Mouse (Mus musculus): ENCODE measurements at regions not wholly inside any gene's neighbourhood (a gene's known extent, or its start where the extent isn't known, plus 50 kb on each side); places are given as distances from the start of the nearest gene placed in this dataset.

DNA sequence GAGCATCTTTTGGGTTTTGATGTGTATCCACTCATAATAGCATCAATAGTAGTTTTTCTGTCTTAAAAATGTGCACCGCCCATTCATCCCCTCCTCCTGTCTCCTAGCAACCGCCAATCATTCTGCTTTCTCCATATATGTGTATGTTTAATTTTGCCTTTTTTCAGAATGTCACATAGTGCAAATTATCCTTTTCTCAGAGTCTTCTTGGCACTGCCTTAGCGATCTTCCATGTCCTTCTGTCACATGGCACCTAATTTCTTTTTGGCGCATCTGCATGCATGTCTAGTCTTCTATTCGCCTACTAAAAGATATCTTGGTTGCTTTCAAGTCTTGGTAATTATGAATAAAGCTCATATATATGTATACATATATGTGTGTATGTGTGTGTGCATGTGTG is 573.0 kb downstream of the Gm19410 start:
- Histone ChIP-seq H3K27me3 (no peaks in the 10 kb centered on the region), H3K27ac (no peak overlapping the region), H3K36me3 (no peaks in the 10 kb centered on the region), H3K4me2 (no peak overlapping the region), H3K4me1 (no peaks in the 10 kb centered on the region), H3K9ac (no peak overlapping the region), H3K4me3 (no peak overlapping the region), H3K9me3 (no peaks in the 10 kb centered on the region)
- no peak for ATAC-seq (ENCODE audit: borderline replicate concordance, extremely low read depth, low FRiP score, low TSS enrichment)
- 80% methylated on average over 5 of the region's 5 CpGs for WGBS

DNA sequence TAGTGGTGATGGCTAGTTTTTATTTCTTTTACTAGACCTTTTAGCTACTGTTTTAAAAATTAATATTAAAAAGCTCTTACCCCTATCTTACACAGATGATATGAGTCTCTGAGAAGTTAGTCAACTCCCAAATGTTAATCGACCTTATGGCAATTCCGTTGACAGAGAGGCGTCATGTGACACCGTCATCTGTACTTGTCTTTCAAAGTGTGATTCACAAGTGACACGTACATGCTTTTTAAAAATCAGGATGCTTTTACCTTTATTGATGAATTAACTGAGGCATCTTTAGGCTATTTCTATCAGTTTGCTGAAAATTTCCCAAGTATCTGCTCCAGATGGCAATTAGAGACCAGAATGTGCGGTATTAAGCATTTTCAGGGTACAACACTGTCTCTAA is 573.9 kb downstream of the Gm19410 start:
- H3K4me3 ChIP-seq: no peak overlapping the region
- no peak overlapping the region for H3K9ac ChIP-seq
- H3K4me2 ChIP-seq: no peak overlapping the region
- ATAC-seq (ENCODE audit: borderline replicate concordance, extremely low read depth, low FRiP score, low TSS enrichment): no peak
- H3K9me3 ChIP-seq: no peaks in the 10 kb centered on the region
- WGBS: 85% methylated on average over 6 of the region's 6 CpGs
- no peak overlapping the region for H3K27ac ChIP-seq
- no peaks in the 10 kb centered on the region for H3K36me3 ChIP-seq
- H3K4me1 ChIP-seq: no peaks in the 10 kb centered on the region
- H3K27me3 ChIP-seq: no peaks in the 10 kb centered on the region

DNA sequence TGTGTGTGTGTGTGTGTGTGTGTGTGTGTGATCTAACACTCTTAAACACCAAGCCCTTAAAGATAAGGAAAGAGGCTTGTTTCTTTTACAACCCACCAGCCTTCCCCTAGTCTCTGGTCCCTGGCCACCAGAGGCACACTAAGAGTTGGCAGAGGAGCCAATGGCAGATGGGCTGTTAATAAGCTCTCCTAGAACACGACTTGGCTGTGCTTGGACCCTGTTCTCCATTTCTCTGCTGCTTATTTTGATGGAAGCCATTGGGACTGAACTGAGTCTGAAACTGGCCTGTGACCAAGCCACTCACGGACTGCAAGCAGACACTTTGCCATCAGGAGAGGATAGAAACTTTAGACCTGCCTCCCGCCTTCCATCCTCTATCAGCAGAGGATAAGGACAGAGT is 574.9 kb downstream of the Gm19410 start:
- H3K27ac ChIP-seq: no peak overlapping the region
- H3K9ac ChIP-seq: no peak overlapping the region
- no peak for ATAC-seq (ENCODE audit: borderline replicate concordance, extremely low read depth, low FRiP score, low TSS enrichment)
- no peaks in the 10 kb centered on the region for H3K27me3 ChIP-seq
- no peaks in the 10 kb centered on the region for H3K9me3 ChIP-seq
- H3K4me3 ChIP-seq: no peak overlapping the region
- 68% methylated on average over 3 of the region's 3 CpGs for WGBS
- no peak overlapping the region for H3K4me2 ChIP-seq
- H3K36me3 ChIP-seq: no peaks in the 10 kb centered on the region
- no peaks in the 10 kb centered on the region for H3K4me1 ChIP-seq

DNA sequence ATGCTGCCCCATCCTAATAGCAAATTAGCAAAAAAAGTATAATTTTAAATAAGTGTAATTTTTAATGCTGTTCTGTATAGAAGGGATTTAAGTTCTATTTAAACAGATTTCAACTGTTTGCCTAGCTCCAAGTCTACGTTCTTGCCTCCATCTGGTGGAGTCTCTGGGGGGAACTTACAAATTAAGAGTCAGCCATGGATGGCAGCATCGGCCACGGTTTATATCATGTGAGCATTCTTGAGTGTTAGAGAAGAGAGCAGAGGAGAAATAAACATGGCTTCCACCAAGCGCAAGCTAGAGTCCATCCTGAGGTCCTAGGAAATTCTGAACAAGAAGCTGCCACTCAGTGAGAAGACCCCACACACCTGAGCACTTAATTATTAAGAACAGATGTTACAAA is 576.4 kb downstream of the Gm19410 start:
- Histone ChIP-seq H3K9ac (no peak overlapping the region), H3K4me2 (no peak overlapping the region), H3K9me3 (no peaks in the 10 kb centered on the region), H3K36me3 (no peaks in the 10 kb centered on the region), H3K27me3 (no peaks in the 10 kb centered on the region), H3K4me3 (no peak overlapping the region), H3K27ac (no peak overlapping the region), H3K4me1 (no peaks in the 10 kb centered on the region)
- 64% methylated on average over 4 of the region's 4 CpGs for WGBS
- ATAC-seq (ENCODE audit: borderline replicate concordance, extremely low read depth, low FRiP score, low TSS enrichment): no peak

DNA sequence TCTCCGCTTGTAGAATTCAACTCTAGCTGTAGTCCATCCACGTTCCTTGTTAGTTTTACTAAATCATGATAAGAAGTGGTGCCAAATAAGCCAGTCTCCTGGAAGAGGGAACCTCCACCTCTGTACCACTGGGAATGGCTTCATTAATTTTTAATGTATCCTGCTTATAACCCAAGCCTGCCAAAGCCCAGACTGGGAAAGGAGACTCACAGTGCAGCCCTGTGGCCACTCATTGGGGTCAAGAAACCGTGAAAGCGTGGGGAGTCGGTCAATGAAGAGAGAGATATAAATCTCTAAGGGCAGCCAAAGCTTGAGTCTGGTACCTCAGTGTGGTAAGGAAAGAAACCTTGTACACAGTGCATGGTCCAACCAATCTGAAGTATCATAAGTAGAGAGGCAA is 577.1 kb downstream of the Gm19410 start:
- Histone ChIP-seq H3K27ac (no peak overlapping the region), H3K4me3 (no peak overlapping the region), H3K36me3 (no peaks in the 10 kb centered on the region), H3K27me3 (no peaks in the 10 kb centered on the region), H3K9ac (no peak overlapping the region), H3K4me1 (no peaks in the 10 kb centered on the region), H3K4me2 (no peak overlapping the region), H3K9me3 (no peaks in the 10 kb centered on the region)
- WGBS: 59% methylated on average over 5 of the region's 5 CpGs
- ATAC-seq (ENCODE audit: borderline replicate concordance, extremely low read depth, low FRiP score, low TSS enrichment): no peak

DNA sequence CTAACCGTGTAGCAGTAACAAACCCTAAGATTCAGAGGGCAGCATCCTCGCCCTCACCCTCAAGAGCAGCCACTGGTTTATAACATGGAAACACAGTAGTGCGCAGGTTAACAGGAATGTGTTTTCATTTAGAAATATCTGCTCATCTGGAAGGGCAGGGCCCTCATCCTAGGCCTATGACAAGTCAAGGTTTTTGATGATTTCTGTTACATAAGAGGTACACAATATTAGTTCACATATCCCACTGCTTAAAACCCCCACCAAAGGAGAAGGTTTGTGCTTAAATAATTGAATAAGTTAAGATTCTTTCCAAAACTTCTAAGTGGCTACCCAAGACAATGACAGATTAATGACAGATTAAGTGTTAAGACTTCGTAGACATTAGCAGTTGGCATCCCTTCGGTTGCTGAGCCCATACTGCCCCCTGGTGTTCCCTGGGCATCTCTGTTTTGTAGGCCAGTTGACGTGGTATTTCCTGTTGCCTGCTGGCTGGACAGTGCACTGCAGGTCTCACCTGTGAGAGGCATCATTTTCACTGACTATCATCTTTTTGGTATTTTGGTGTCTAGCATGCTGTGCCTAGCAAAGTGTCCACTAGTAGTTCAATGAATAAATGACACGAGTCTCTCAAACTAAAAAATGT is 581.2 kb downstream of the Gm19410 start:
- H3K27ac ChIP-seq: no peak overlapping the region
- WGBS: 43% methylated on average over 7 of the region's 7 CpGs
- peak; percentile 49; the same call in 1 of the 2 replicates for ATAC-seq (ENCODE audit: borderline replicate concordance, extremely low read depth, low FRiP score, low TSS enrichment)
- no peaks in the 10 kb centered on the region for H3K9me3 ChIP-seq
- H3K36me3 ChIP-seq: no peaks in the 10 kb centered on the region
- no peaks in the 10 kb centered on the region for H3K4me1 ChIP-seq
- H3K9ac ChIP-seq: no peak overlapping the region
- no peak overlapping the region for H3K4me2 ChIP-seq
- H3K27me3 ChIP-seq: no peaks in the 10 kb centered on the region
- no peak overlapping the region for H3K4me3 ChIP-seq

DNA sequence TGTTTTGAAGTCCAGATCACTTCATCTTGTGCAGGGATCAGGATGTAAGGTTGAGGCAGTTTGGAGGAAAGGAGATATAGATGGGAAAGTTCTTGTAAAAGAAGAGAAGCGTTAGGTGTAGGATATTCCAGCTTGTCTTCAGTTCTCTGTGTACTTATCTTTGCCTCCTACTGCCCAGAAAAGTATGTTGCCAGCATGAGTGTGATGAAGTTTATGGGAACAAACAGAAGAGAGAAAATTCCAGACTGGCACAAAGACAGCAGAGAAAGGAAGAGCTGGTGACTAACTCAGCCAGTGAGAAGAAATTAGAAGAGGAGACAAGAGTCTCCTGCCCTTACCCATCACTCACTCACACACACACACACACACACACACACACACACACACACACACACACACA is 582.5 kb downstream of the Gm19410 start:
- H3K4me1 ChIP-seq: no peaks in the 10 kb centered on the region
- H3K27me3 ChIP-seq: no peaks in the 10 kb centered on the region
- H3K36me3 ChIP-seq: no peaks in the 10 kb centered on the region
- no peaks in the 10 kb centered on the region for H3K9me3 ChIP-seq
- H3K4me2 ChIP-seq: no peak overlapping the region
- ATAC-seq (ENCODE audit: borderline replicate concordance, extremely low read depth, low FRiP score, low TSS enrichment): no peak
- no peak overlapping the region for H3K27ac ChIP-seq
- H3K9ac ChIP-seq: no peak overlapping the region
- WGBS: 85% methylated on average over 1 of the region's 1 CpGs
- H3K4me3 ChIP-seq: no peak overlapping the region

DNA sequence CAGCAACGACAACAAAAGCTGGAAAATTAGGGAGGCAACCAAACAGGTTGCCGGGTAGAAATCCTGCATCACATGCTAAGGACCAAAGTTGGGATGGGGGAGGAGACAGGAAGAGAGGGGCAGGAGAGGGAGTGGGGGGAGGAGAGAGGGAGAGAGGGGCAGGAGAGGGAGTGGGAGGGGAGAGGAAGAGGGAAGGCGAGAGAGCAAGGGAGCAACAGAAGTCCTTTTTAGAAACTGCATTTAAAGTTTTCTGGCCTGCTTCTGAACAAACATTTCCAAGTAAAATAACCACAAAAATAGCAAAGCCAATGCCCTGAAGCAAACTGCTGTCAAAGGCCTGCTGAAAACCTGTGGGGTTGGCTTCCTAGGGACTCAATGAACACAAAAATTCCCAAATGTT is 589.3 kb downstream of the Gm19410 start:
- 26% methylated on average over 3 of the region's 3 CpGs for WGBS
- H3K27ac ChIP-seq: peak overlapping the region; percentile 56

DNA sequence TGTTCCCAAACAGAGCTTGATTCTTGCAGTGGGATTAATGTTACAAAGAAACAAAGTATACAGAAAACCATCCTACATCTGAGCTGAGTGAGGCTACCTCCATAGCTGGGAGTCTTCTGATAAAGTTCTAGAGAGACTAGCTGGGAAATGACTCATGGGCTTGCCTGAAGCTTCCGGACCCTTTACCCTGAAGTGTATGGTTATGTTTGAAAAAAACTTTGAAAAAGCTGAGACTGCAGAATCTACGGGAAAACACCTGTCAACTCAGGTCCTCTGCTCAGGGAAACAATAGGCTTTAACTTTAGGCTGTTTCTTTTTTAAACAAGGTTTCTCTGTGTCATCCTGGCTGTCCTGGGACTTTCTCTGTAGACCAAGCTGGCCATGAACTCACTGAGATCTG is 593.4 kb downstream of the Gm19410 start:
- Histone ChIP-seq H3K27ac (no peak overlapping the region), H3K4me1 (0 out of 2 replicates have a peak, but pooled peaks cover 2% of the 10 kb centered on the region), H3K9ac (no peak overlapping the region), H3K4me2 (no peak overlapping the region), H3K27me3 (no peaks in the 10 kb centered on the region), H3K9me3 (no peaks in the 10 kb centered on the region), H3K4me3 (no peak overlapping the region), H3K36me3 (no peaks in the 10 kb centered on the region)
- ATAC-seq (ENCODE audit: borderline replicate concordance, extremely low read depth, low FRiP score, low TSS enrichment): no peak
- 77% methylated on average over 2 of the region's 2 CpGs for WGBS

More for the DNA sequence above, 589.3 kb downstream of the Gm19410 start:
- H3K9ac ChIP-seq: no peak overlapping the region
- H3K4me2 ChIP-seq: no peak overlapping the region
- no peaks in the 10 kb centered on the region for H3K36me3 ChIP-seq
- ATAC-seq (ENCODE audit: borderline replicate concordance, extremely low read depth, low FRiP score, low TSS enrichment): no peak
- no peak overlapping the region for H3K4me3 ChIP-seq
- 0 out of 2 replicates have a peak, but pooled peaks cover 2% of the 10 kb centered on the region for H3K4me1 ChIP-seq
- no peaks in the 10 kb centered on the region for H3K27me3 ChIP-seq
- no peaks in the 10 kb centered on the region for H3K9me3 ChIP-seq

DNA sequence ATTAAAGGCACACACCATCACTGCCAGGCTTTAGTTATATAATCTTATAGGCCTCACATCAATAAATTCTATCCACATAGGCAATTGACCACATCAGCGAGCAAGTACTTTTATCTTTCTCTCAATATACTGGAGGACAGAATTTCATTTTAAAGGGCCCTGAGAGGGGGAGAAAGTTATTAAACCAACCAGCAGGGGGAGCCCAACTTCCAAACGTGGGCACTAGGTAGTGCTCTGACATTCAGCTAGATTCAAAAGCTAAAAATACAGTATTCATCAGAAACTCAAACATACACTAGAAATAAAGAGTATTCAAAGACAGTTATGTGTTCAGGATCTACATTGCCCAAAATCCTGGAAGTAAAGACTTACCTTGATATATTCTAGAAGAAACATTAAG is 595.7 kb downstream of the Gm19410 start:
- no peaks in the 10 kb centered on the region for H3K9me3 ChIP-seq
- no peak overlapping the region for H3K4me3 ChIP-seq
- 2% methylated on average over 2 of the region's 2 CpGs for WGBS
- H3K9ac ChIP-seq: no peak overlapping the region
- no peaks in the 10 kb centered on the region for H3K36me3 ChIP-seq
- no peak overlapping the region for H3K4me2 ChIP-seq
- H3K27ac ChIP-seq: no peak overlapping the region
- ATAC-seq (ENCODE audit: borderline replicate concordance, extremely low read depth, low FRiP score, low TSS enrichment): peak; percentile 62; the same call in 1 of the 2 replicates
- no peaks in the 10 kb centered on the region for H3K4me1 ChIP-seq
- H3K27me3 ChIP-seq: no peaks in the 10 kb centered on the region

DNA sequence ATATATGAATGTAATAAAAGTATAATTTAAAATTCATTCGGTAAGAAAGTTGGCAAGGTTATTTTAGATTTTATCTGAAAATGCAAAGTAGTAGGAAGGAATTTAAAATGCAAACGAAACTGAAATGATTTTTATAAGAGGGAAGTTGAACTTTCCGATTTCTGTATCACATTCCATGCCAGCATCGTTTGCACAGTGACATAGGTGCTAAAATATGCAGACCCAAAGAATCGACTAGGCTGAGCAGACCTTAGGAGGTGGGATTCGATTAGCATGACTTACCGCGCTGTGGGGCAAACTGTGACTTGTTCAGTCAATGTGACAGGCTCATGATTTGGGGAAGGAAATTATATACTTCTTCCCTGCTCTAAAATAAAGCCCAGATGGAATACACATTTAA is 596.2 kb downstream of the Gm19410 start:
- 33% methylated on average over 8 of the region's 8 CpGs for WGBS
- ATAC-seq (ENCODE audit: borderline replicate concordance, extremely low read depth, low FRiP score, low TSS enrichment): no peak
- no peak overlapping the region for H3K9ac ChIP-seq
- no peak overlapping the region for H3K4me3 ChIP-seq
- no peaks in the 10 kb centered on the region for H3K27me3 ChIP-seq
- no peak overlapping the region for H3K27ac ChIP-seq
- H3K4me1 ChIP-seq: no peaks in the 10 kb centered on the region
- H3K4me2 ChIP-seq: no peak overlapping the region
- H3K9me3 ChIP-seq: no peaks in the 10 kb centered on the region
- no peaks in the 10 kb centered on the region for H3K36me3 ChIP-seq

DNA sequence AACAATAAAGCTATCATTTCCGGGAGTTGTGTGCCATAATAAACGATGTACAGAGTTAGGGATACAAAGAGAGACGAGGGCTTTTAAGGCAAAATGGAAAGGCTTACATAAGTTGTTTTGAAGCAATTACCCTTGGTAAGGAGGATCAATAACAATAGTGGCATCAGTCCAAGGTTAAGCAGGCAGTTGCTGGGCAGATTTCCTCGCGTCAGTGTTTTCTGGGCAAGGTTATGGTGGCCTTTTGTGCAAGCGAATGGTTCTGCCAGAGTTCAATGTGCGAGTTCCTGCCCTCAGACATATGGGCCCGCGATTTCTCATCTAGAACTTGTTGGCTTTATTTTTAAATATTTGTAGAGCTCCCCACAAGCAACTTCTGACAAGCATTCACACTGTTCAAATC is 597.7 kb downstream of the Gm19410 start:
- Histone ChIP-seq H3K4me2 (no peak overlapping the region), H3K9ac (no peak overlapping the region), H3K36me3 (no peaks in the 10 kb centered on the region), H3K27me3 (no peaks in the 10 kb centered on the region), H3K9me3 (no peaks in the 10 kb centered on the region), H3K4me3 (no peak overlapping the region), H3K27ac (no peak overlapping the region), H3K4me1 (no peaks in the 10 kb centered on the region)
- 61% methylated on average over 9 of the region's 9 CpGs for WGBS
- no peak for ATAC-seq (ENCODE audit: borderline replicate concordance, extremely low read depth, low FRiP score, low TSS enrichment)
